Mouse (Mus musculus): Measurements from ENCODE around the gene Rbfox3. TPM values are rescaled to one million over a fixed set of nuclear protein-coding genes. Genes with fewer than 3 reads are reported as not detected.

Gene Rbfox3
- polyA plus RNA-seq, 1 experiment from 2014 or later = 0.69 TPM

DNA sequence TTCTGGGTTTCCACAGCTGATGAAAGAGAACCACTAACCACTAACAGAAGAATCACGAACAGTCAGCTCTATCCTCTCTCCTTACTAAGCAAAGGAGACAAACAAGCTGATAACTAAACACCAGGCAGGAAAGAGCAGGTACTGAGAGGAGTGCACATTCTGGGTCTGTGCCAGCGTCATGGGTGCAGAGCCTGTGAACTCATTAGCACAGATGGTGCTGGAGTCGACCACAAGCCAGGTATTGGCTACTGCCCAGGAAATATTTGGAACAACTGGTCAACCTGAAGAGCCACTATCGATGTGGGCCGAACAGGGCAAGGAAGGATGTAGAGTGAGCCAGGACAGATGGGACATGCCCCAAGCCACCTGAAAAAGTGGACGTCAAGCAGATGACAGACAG is 50.2 kb downstream of the Rbfox3 start:
- no peak overlapping the region for H3K27ac ChIP-seq (ENCODE audit: low read depth, low read length)
- WGBS (ENCODE audit: insufficient replicate concordance) = 90% methylated on average over 6 of the region's 6 CpGs
- H3K4me1 ChIP-seq (ENCODE audit: control insufficient read depth, insufficient read depth, low read length) = no peaks in the 10 kb centered on the region
- ATAC-seq (replicated peaks; ENCODE audit: insufficient number of reproducible peaks, low FRiP score, low TSS enrichment) = no peak
- no peaks in the 10 kb centered on the region; the same call in 1 of the 2 replicates for H3K27me3 ChIP-seq (ENCODE audit: control insufficient read depth, insufficient read depth, low read length)
- H3K4me2 ChIP-seq = no peak overlapping the region
- no peaks in the 10 kb centered on the region for H3K9me3 ChIP-seq (replicated peaks; ENCODE audit: control insufficient read depth, low read length)
- H3K9ac ChIP-seq (ENCODE audit: low read depth, low read length) = no peak overlapping the region
- H3K36me3 ChIP-seq (ENCODE audit: control insufficient read depth, insufficient read depth, low read length) = no peaks in the 10 kb centered on the region
- no peak overlapping the region for H3K4me3 ChIP-seq (ENCODE audit: low read depth, low read length)

- Histone ChIP-seq H3K27ac (ENCODE audit: low read depth, low read length) (no peak overlapping the region), H3K4me1 (ENCODE audit: control insufficient read depth, insufficient read depth, low read length) (no peaks in the 10 kb centered on the region), H3K4me3 (ENCODE audit: low read depth, low read length) (no peak overlapping the region), H3K4me2 (no peak overlapping the region), H3K9me3 (replicated peaks; ENCODE audit: control insufficient read depth, low read length) (no peaks in the 10 kb centered on the region), H3K27me3 (ENCODE audit: control insufficient read depth, insufficient read depth, low read length) (no peaks in the 10 kb centered on the region; the same call in 1 of the 2 replicates), H3K9ac (ENCODE audit: low read depth, low read length) (no peak overlapping the region), H3K36me3 (ENCODE audit: control insufficient read depth, insufficient read depth, low read length) (no peaks in the 10 kb centered on the region)
- ATAC-seq (replicated peaks; ENCODE audit: insufficient number of reproducible peaks, low FRiP score, low TSS enrichment) = no peak
- 82% methylated on average over 8 of the region's 8 CpGs for WGBS (ENCODE audit: insufficient replicate concordance)
Measured at GRCm38 (mm10) chr11:118860812-118861211, 50.6 kb downstream of the Rbfox3 start.

GRCm38 (mm10) chr11:118859839-118860238 is 51.6 kb downstream of the Rbfox3 start:
- Histone ChIP-seq H3K27ac (ENCODE audit: low read depth, low read length) (no peak overlapping the region), H3K36me3 (ENCODE audit: control insufficient read depth, insufficient read depth, low read length) (no peaks in the 10 kb centered on the region), H3K27me3 (ENCODE audit: control insufficient read depth, insufficient read depth, low read length) (no peaks in the 10 kb centered on the region), H3K4me3 (ENCODE audit: low read depth, low read length) (no peak overlapping the region), H3K9me3 (replicated peaks; ENCODE audit: control insufficient read depth, low read length) (no peaks in the 10 kb centered on the region), H3K9ac (ENCODE audit: low read depth, low read length) (no peak overlapping the region), H3K4me1 (ENCODE audit: control insufficient read depth, insufficient read depth, low read length) (no peaks in the 10 kb centered on the region), H3K4me2 (no peak overlapping the region)
- WGBS (ENCODE audit: insufficient replicate concordance) = 62% methylated on average over 5 of the region's 5 CpGs
- ATAC-seq (replicated peaks; ENCODE audit: insufficient number of reproducible peaks, low FRiP score, low TSS enrichment) = no peak

- ATAC-seq (replicated peaks; ENCODE audit: insufficient number of reproducible peaks, low FRiP score, low TSS enrichment) = no peak
- Histone ChIP-seq H3K27me3 (ENCODE audit: control insufficient read depth, insufficient read depth, low read length) (no peaks in the 10 kb centered on the region), H3K9ac (ENCODE audit: low read depth, low read length) (no peak overlapping the region), H3K4me3 (ENCODE audit: low read depth, low read length) (no peak overlapping the region), H3K36me3 (ENCODE audit: control insufficient read depth, insufficient read depth, low read length) (no peaks in the 10 kb centered on the region), H3K4me2 (no peak overlapping the region), H3K27ac (ENCODE audit: low read depth, low read length) (no peak overlapping the region), H3K9me3 (replicated peaks; ENCODE audit: control insufficient read depth, low read length) (no peaks in the 10 kb centered on the region), H3K4me1 (ENCODE audit: control insufficient read depth, insufficient read depth, low read length) (no peaks in the 10 kb centered on the region)
- WGBS (ENCODE audit: insufficient replicate concordance) = 79% methylated on average over 11 of the region's 11 CpGs
Measured at GRCm38 (mm10) chr11:118858305-118858704, 53.1 kb downstream of the Rbfox3 start.

- ATAC-seq (replicated peaks; ENCODE audit: insufficient number of reproducible peaks, low FRiP score, low TSS enrichment) = no peak
- Histone ChIP-seq H3K4me1 (ENCODE audit: control insufficient read depth, insufficient read depth, low read length) (no peaks in the 10 kb centered on the region), H3K9ac (ENCODE audit: low read depth, low read length) (no peak overlapping the region), H3K9me3 (replicated peaks; ENCODE audit: control insufficient read depth, low read length) (no peaks in the 10 kb centered on the region), H3K27ac (ENCODE audit: low read depth, low read length) (no peak overlapping the region), H3K27me3 (ENCODE audit: control insufficient read depth, insufficient read depth, low read length) (no peaks in the 10 kb centered on the region), H3K4me3 (ENCODE audit: low read depth, low read length) (no peak overlapping the region), H3K36me3 (ENCODE audit: control insufficient read depth, insufficient read depth, low read length) (no peaks in the 10 kb centered on the region), H3K4me2 (no peak overlapping the region)
- 69% methylated on average over 6 of the region's 6 CpGs for WGBS (ENCODE audit: insufficient replicate concordance)
Measured at GRCm38 (mm10) chr11:118851391-118851790, 60.0 kb downstream of the Rbfox3 start.

DNA sequence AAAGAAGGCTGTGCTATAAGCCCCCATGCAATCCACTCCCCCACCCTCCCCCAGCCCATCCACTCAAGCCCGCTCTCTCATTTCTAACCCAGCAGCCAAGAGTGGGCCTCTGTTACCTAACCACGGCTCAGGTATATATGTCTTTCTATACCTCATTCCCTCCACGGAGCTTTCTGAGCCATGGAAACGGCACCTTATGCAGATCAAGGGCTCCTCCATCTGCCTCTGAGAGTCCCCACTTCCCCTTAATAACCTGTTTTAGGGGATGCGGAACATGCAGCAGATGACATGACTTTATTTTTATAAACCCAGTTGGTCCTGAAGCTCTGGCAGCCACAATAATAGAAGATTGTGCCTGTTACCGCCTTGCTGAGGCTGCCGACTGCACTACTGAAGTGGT is 63.4 kb downstream of the Rbfox3 start:
- Histone ChIP-seq H3K9ac (ENCODE audit: low read depth, low read length) (no peak overlapping the region), H3K27me3 (ENCODE audit: control insufficient read depth, insufficient read depth, low read length) (no peaks in the 10 kb centered on the region), H3K4me2 (no peak overlapping the region), H3K4me3 (ENCODE audit: low read depth, low read length) (no peak overlapping the region), H3K36me3 (ENCODE audit: control insufficient read depth, insufficient read depth, low read length) (no peaks in the 10 kb centered on the region), H3K9me3 (replicated peaks; ENCODE audit: control insufficient read depth, low read length) (no peaks in the 10 kb centered on the region), H3K4me1 (ENCODE audit: control insufficient read depth, insufficient read depth, low read length) (no peaks in the 10 kb centered on the region), H3K27ac (ENCODE audit: low read depth, low read length) (no peak overlapping the region)
- 79% methylated on average over 7 of the region's 7 CpGs for WGBS (ENCODE audit: insufficient replicate concordance)
- no peak for ATAC-seq (replicated peaks; ENCODE audit: insufficient number of reproducible peaks, low FRiP score, low TSS enrichment)

- Histone ChIP-seq H3K4me1 (ENCODE audit: control insufficient read depth, insufficient read depth, low read length) (no peaks in the 10 kb centered on the region), H3K9ac (ENCODE audit: low read depth, low read length) (no peak overlapping the region), H3K9me3 (replicated peaks; ENCODE audit: control insufficient read depth, low read length) (no peaks in the 10 kb centered on the region), H3K27me3 (ENCODE audit: control insufficient read depth, insufficient read depth, low read length) (no peaks in the 10 kb centered on the region; the same call in 1 of the 2 replicates), H3K36me3 (ENCODE audit: control insufficient read depth, insufficient read depth, low read length) (no peaks in the 10 kb centered on the region), H3K27ac (ENCODE audit: low read depth, low read length) (no peak overlapping the region), H3K4me3 (ENCODE audit: low read depth, low read length) (no peak overlapping the region), H3K4me2 (no peak overlapping the region)
- WGBS (ENCODE audit: insufficient replicate concordance) = 79% methylated on average over 5 of the region's 5 CpGs
- ATAC-seq (replicated peaks; ENCODE audit: insufficient number of reproducible peaks, low FRiP score, low TSS enrichment) = no peak
Measured at GRCm38 (mm10) chr11:118840992-118841391, 70.4 kb downstream of the Rbfox3 start.

DNA sequence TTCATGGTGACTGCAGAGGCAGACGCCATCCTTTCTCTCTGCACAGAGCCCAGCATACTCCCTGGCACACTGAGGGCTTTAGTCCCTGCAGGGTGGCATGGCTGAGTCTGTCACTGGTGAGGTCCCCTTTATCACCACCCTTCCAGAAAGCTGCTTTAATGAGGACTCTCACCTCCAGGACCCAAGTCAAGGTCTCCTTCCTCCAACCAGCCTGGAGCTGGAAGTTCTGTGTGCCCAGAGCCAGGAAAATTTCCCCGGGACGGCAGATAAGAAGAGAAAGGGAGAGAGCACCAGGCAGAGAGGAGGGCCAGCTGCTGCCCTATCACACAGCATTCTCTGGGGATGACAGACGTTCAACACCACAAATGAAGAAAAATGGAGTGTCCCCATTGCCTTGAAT is 73.2 kb downstream of the Rbfox3 start:
- H3K4me3 ChIP-seq (ENCODE audit: low read depth, low read length) = no peak overlapping the region
- no peaks in the 10 kb centered on the region for H3K9me3 ChIP-seq (replicated peaks; ENCODE audit: control insufficient read depth, low read length)
- H3K27me3 ChIP-seq (ENCODE audit: control insufficient read depth, insufficient read depth, low read length) = no peaks in the 10 kb centered on the region; the same call in 1 of the 2 replicates
- WGBS (ENCODE audit: insufficient replicate concordance) = 20% methylated on average over 4 of the region's 4 CpGs
- no peaks in the 10 kb centered on the region for H3K36me3 ChIP-seq (ENCODE audit: control insufficient read depth, insufficient read depth, low read length)
- H3K4me2 ChIP-seq = no peak overlapping the region
- H3K27ac ChIP-seq (ENCODE audit: low read depth, low read length) = no peak overlapping the region
- H3K9ac ChIP-seq (ENCODE audit: low read depth, low read length) = no peak overlapping the region
- no peaks in the 10 kb centered on the region for H3K4me1 ChIP-seq (ENCODE audit: control insufficient read depth, insufficient read depth, low read length)
- ATAC-seq (replicated peaks; ENCODE audit: insufficient number of reproducible peaks, low FRiP score, low TSS enrichment) = no peak

DNA sequence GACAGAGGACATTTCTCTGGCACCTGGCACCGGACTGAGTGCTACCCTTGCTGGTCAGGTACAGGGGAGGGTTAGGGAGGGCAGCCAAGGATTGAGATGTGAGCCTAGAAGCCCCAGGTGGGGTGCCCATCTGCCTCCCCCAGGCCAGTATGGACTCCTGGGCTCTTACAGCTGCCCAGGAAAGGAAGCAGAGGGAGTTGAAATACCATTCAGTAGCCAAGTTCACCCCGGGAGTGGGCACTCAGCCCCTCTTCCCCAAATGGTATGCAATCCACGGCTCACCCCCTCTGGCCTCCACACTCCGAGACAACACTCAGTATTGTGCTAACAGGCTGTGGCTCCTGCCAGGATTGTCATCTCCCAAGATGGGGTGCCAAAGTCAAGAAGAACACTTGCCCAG is 74.5 kb downstream of the Rbfox3 start:
- H3K9ac ChIP-seq (ENCODE audit: low read depth, low read length) = no peak overlapping the region
- H3K4me3 ChIP-seq (ENCODE audit: low read depth, low read length) = no peak overlapping the region
- no peak for ATAC-seq (replicated peaks; ENCODE audit: insufficient number of reproducible peaks, low FRiP score, low TSS enrichment)
- H3K9me3 ChIP-seq (replicated peaks; ENCODE audit: control insufficient read depth, low read length) = no peaks in the 10 kb centered on the region
- no peaks in the 10 kb centered on the region for H3K4me1 ChIP-seq (ENCODE audit: control insufficient read depth, insufficient read depth, low read length)
- H3K36me3 ChIP-seq (ENCODE audit: control insufficient read depth, insufficient read depth, low read length) = no peaks in the 10 kb centered on the region
- H3K27me3 ChIP-seq (ENCODE audit: control insufficient read depth, insufficient read depth, low read length) = peaks cover 2% of the 10 kb centered on the region; the same call in 1 of the 2 replicates
- 56% methylated on average over 4 of the region's 4 CpGs for WGBS (ENCODE audit: insufficient replicate concordance)
- H3K4me2 ChIP-seq = no peak overlapping the region
- no peak overlapping the region for H3K27ac ChIP-seq (ENCODE audit: low read depth, low read length)
